Mouse (Mus musculus) embryonic facial prominence, embryonic 11.5 days (tissue): ENCODE measurements around the gene Edf1. TPM values are rescaled to one million over a fixed set of nuclear protein-coding genes. Genes with fewer than 3 reads are reported as not detected.

Source experiments
- ATAC-seq: fragments of 200-750 bp; cut with Nextera tagmentation; replicated peaks from 2 replicates; pipeline ENCODE4 v1.8.0; 2017; ENCODE audit warnings: low read depth; ENCODE audit not compliant: insufficient number of reproducible peaks, low FRiP score, low TSS enrichment
- DNase-seq: peaks from one replicate; pipeline ENCODE4 v3.0.0-alpha.2; 2015; ENCODE audit warnings: low spot score
- H3K27ac ChIP-seq: fragments of 300-500 bp; sonication (generic); replicated peaks from 2 replicates; pipeline ENCODE4 v1.5.1; 2014; ENCODE audit warnings: mild to moderate bottlenecking, low read depth, low read length, control low read depth
- H3K27me3 ChIP-seq: fragments of 300-500 bp; sonication (generic); 2 replicates; pipeline ENCODE4 v1.6.1; 2014; ENCODE audit warnings: mild to moderate bottlenecking, low read length, moderate library complexity, mixed read lengths; ENCODE audit not compliant: control insufficient read depth, insufficient read depth
- H3K36me3 ChIP-seq: fragments of 300-500 bp; sonication (generic); replicated peaks from 2 replicates; pipeline ENCODE4 v1.6.1; 2014; ENCODE audit warnings: low read depth, mild to moderate bottlenecking, low read length, moderate library complexity, mixed read lengths; ENCODE audit not compliant: control insufficient read depth, insufficient read depth
- H3K4me1 ChIP-seq: fragments of 300-500 bp; sonication (generic); 2 replicates; pipeline ENCODE4 v1.6.1; 2014; ENCODE audit warnings: low read length, mixed read lengths; ENCODE audit not compliant: control insufficient read depth, insufficient read depth
- H3K4me2 ChIP-seq: fragments of 300-500 bp; sonication (generic); 2 replicates; pipeline ENCODE4 v1.6.1; 2014; ENCODE audit warnings: low read depth, mild to moderate bottlenecking, control low read depth, low read length, moderate library complexity
- H3K4me3 ChIP-seq: fragments of 300-500 bp; sonication (generic); 2 replicates; pipeline ENCODE4 v1.5.1; 2014; ENCODE audit warnings: low read depth, low read length, control low read depth
- H3K9ac ChIP-seq: fragments of 300-500 bp; sonication (generic); replicated peaks from 2 replicates; pipeline ENCODE4 v1.6.1; 2014; ENCODE audit warnings: mild to moderate bottlenecking, control low read depth, low read length
- H3K9me3 ChIP-seq: fragments of 300-500 bp; sonication (generic); replicated peaks from 2 replicates; pipeline ENCODE4 v1.6.1; 2016; ENCODE audit warnings: mild to moderate bottlenecking, low read length, inconsistent platforms, mixed read lengths; ENCODE audit not compliant: control insufficient read depth
- WGBS: fragments of 180-500 bp; shearing (Covaris S2); extraction: QIAGEN DNeasy Blood & Tissue Kit; methylation state at CpG from one replicate; pipeline ENCODE4 v1.1.7; 2014; 5-methylcytosine and 5-hydroxymethylcytosine counted together
- polyA plus RNA-seq: library from polyadenylated mRNA; unstranded; fragments of >200 nt; fragmentation: Nextera tagmentation; extraction: Ambion mirVana; gene quantifications from 2 replicates; pipeline ENCODE4 v1.2.1, GENCODE M21; 2014

Edf1 gene
- polyA plus RNA-seq, 1 experiment from 2014 or later, result 375 TPM

GRCm38 (mm10) chr2:25581294-25581864 lies 23.7 kb downstream of the Edf1 start, which contains the start of gene Ajm1:
Gene Ajm1, minus strand, starts transcription at chr2:25581757.
- Histone ChIP-seq H3K9ac (peak within 1 kb of the TSS; percentile 28), H3K36me3 (peaks cover 5% of the 10 kb centered on the region), H3K4me2 (peak within 1 kb of the TSS; percentile 64), H3K4me1 (peaks cover 5% of the 10 kb centered on the region; the same call in 1 of the 2 replicates), H3K27ac (no peak within 1 kb of the TSS), H3K27me3 (peaks cover 49% of the 10 kb centered on the region), H3K9me3 (no peaks in the 10 kb centered on the region), H3K4me3 (peak within 1 kb of the TSS; percentile 24)
- ATAC-seq (peak; percentile 64), DNase-seq (peak; percentile 82)
- WGBS, result 3% methylated on average over 19 of the region's 19 CpGs

- Histone ChIP-seq H3K27ac (no peak overlapping the region), H3K27me3 (peaks cover 44% of the 10 kb centered on the region), H3K4me2 (no peak overlapping the region), H3K4me3 (no peak overlapping the region), H3K36me3 (peaks cover 5% of the 10 kb centered on the region), H3K4me1 (peaks cover 5% of the 10 kb centered on the region; the same call in 1 of the 2 replicates), H3K9ac (no peak overlapping the region), H3K9me3 (no peaks in the 10 kb centered on the region)
- ATAC-seq, result no peak
- 36% methylated on average over 6 of the region's 6 CpGs for WGBS
- DNase-seq, result no peak
These were observed 24.3 kb downstream of the Edf1 start for GRCm38 (mm10) chr2:25581901-25582301.

- ATAC-seq, result no peak
- no peak overlapping the region for H3K4me2 ChIP-seq
- DNase-seq, result no peak
- H3K36me3 ChIP-seq, result peaks cover 5% of the 10 kb centered on the region
- no peak overlapping the region for H3K4me3 ChIP-seq
- WGBS, result 57% methylated on average over 12 of the region's 12 CpGs
- H3K27me3 ChIP-seq, result peaks cover 37% of the 10 kb centered on the region
- H3K9ac ChIP-seq, result no peak overlapping the region
- H3K4me1 ChIP-seq, result peaks cover 5% of the 10 kb centered on the region; the same call in 1 of the 2 replicates
- H3K27ac ChIP-seq, result no peak overlapping the region
- no peaks in the 10 kb centered on the region for H3K9me3 ChIP-seq
These were observed 24.9 kb downstream of the Edf1 start for GRCm38 (mm10) chr2:25582466-25583119.

- H3K36me3 ChIP-seq, result peaks cover 5% of the 10 kb centered on the region
- H3K4me1 ChIP-seq, result 0 out of 2 replicates have a peak, but pooled peaks cover 2% of the 10 kb centered on the region
- H3K9ac ChIP-seq, result no peak overlapping the region
- peaks cover 32% of the 10 kb centered on the region for H3K27me3 ChIP-seq
- H3K4me3 ChIP-seq, result no peak overlapping the region
- no peak for DNase-seq
- H3K9me3 ChIP-seq, result no peaks in the 10 kb centered on the region
- WGBS, result 81% methylated on average over 6 of the region's 6 CpGs
- no peak overlapping the region for H3K4me2 ChIP-seq
- no peak for ATAC-seq
- no peak overlapping the region for H3K27ac ChIP-seq
These were observed 25.5 kb downstream of the Edf1 start for GRCm38 (mm10) chr2:25583120-25583481.

- Histone ChIP-seq H3K4me3 (no peak overlapping the region), H3K9ac (no peak overlapping the region), H3K27ac (no peak overlapping the region), H3K4me1 (0 out of 2 replicates have a peak, but pooled peaks cover 2% of the 10 kb centered on the region), H3K4me2 (no peak overlapping the region), H3K9me3 (no peaks in the 10 kb centered on the region), H3K27me3 (peaks cover 27% of the 10 kb centered on the region), H3K36me3 (peaks cover 5% of the 10 kb centered on the region)
- ATAC-seq (no peak), DNase-seq (no peak)
- WGBS, result 65% methylated on average over 4 of the region's 4 CpGs
These were observed 25.9 kb downstream of the Edf1 start for GRCm38 (mm10) chr2:25583571-25583970.

- Histone ChIP-seq H3K9ac (no peak overlapping the region), H3K4me2 (no peak overlapping the region), H3K27me3 (peaks cover 21% of the 10 kb centered on the region), H3K4me1 (0 out of 2 replicates have a peak, but pooled peaks cover 2% of the 10 kb centered on the region), H3K36me3 (peaks cover 5% of the 10 kb centered on the region), H3K27ac (no peak overlapping the region), H3K9me3 (no peaks in the 10 kb centered on the region), H3K4me3 (no peak overlapping the region)
- no peak for DNase-seq
- 93% methylated on average over 3 of the region's 3 CpGs for WGBS
- no peak for ATAC-seq
These were observed 26.5 kb downstream of the Edf1 start for GRCm38 (mm10) chr2:25584152-25584551.

- DNase-seq, result no peak
- WGBS, result 88% methylated on average over 4 of the region's 4 CpGs
These were observed 27.2 kb downstream of the Edf1 start for GRCm38 (mm10) chr2:25584856-25585255.

GRCm38 (mm10) chr2:25585601-25586000 lies 28.0 kb downstream of the Edf1 start:
- Histone ChIP-seq H3K9ac (no peak overlapping the region), H3K4me2 (no peak overlapping the region), H3K27me3 (peaks cover 7% of the 10 kb centered on the region), H3K4me3 (no peak overlapping the region), H3K27ac (no peak overlapping the region), H3K9me3 (no peaks in the 10 kb centered on the region), H3K36me3 (peaks cover 7% of the 10 kb centered on the region), H3K4me1 (no peaks in the 10 kb centered on the region)
- DNase-seq (no peak), ATAC-seq (no peak)
- 90% methylated on average over 3 of the region's 3 CpGs for WGBS

More at GRCm38 (mm10) chr2:25584856-25585255, 27.2 kb downstream of the Edf1 start:
- Histone ChIP-seq H3K4me2 (no peak overlapping the region), H3K36me3 (peaks cover 5% of the 10 kb centered on the region), H3K27me3 (peaks cover 14% of the 10 kb centered on the region), H3K9ac (no peak overlapping the region), H3K27ac (no peak overlapping the region), H3K4me3 (no peak overlapping the region), H3K9me3 (no peaks in the 10 kb centered on the region), H3K4me1 (0 out of 2 replicates have a peak, but pooled peaks cover 2% of the 10 kb centered on the region)
- no peak for ATAC-seq
